Mouse (Mus musculus): Measurements from ENCODE around the gene Bin2.

GRCm38 (mm10) chr15:100639972-100640750 lies 29.2 kb downstream of the Bin2 start:
- TF ChIP-seq CTCF (IDR thresholded peaks at IDR 0.05; ENCODE audit: low read depth) (no peak), EP300 (IDR thresholded peaks at IDR 0.05; ENCODE audit: low read depth) (no peak)
